Mouse (Mus musculus) limb, embryonic 14.5 days (tissue): ENCODE measurements around the gene Gm14548. TPM values are rescaled to one million over a fixed set of nuclear protein-coding genes. Genes with fewer than 3 reads are reported as not detected.
"Not testable (repeated sequence)": the region's sequence is repeated elsewhere in the genome, so short reads cannot be mapped to it uniquely, and the experiment has no call there.

Experiments used
- ATAC-seq: fragments of 200-750 bp; cut with Nextera tagmentation; 2 replicates; pipeline ENCODE4 v1.8.0; 2017; ENCODE audit warnings: low read depth, moderate number of reproducible peaks, moderate TSS enrichment; ENCODE audit not compliant: low FRiP score
- DNase-seq: peaks from one replicate; pipeline ENCODE4 v3.0.0-alpha.2; 2015; ENCODE audit warnings: low spot score
- H3K27ac ChIP-seq: fragments of 300-500 bp; sonication (generic); replicated peaks from 2 replicates; pipeline ENCODE4 v1.5.1; 2014; ENCODE audit warnings: low read depth, mild to moderate bottlenecking, low read length, moderate library complexity, mixed read lengths
- H3K27me3 ChIP-seq: fragments of 300-500 bp; sonication (generic); 2 replicates; pipeline ENCODE4 v1.6.1; 2014; ENCODE audit warnings: low read length, mixed read lengths; ENCODE audit not compliant: control insufficient read depth, insufficient read depth
- H3K36me3 ChIP-seq: fragments of 300-500 bp; sonication (generic); 2 replicates; pipeline ENCODE4 v1.6.1; 2014; ENCODE audit warnings: mild to moderate bottlenecking, low read length, moderate library complexity, mixed read lengths; ENCODE audit not compliant: control insufficient read depth, insufficient read depth
- H3K4me1 ChIP-seq: fragments of 300-500 bp; sonication (generic); 2 replicates; pipeline ENCODE4 v1.6.1; 2014; ENCODE audit warnings: antibody characterized with exemption, low read length, mixed read lengths; ENCODE audit not compliant: control insufficient read depth, insufficient read depth
- H3K4me2 ChIP-seq: fragments of 300-500 bp; sonication (generic); replicated peaks from 2 replicates; pipeline ENCODE4 v1.6.1; 2014; ENCODE audit warnings: low read depth, mild to moderate bottlenecking, low read length, moderate library complexity; ENCODE audit not compliant: severe bottlenecking
- H3K4me3 ChIP-seq: fragments of 300-500 bp; sonication (generic); replicated peaks from 2 replicates; pipeline ENCODE4 v1.5.1; 2014; ENCODE audit warnings: low read length
- H3K9ac ChIP-seq: fragments of 300-500 bp; sonication (generic); 2 replicates; pipeline ENCODE4 v1.6.1; 2014; ENCODE audit warnings: mild to moderate bottlenecking, low read depth, low read length, moderate library complexity; ENCODE audit not compliant: severe bottlenecking
- H3K9me3 ChIP-seq: fragments of 300-500 bp; sonication (generic); 2 replicates; pipeline ENCODE4 v1.6.1; 2016; ENCODE audit warnings: low read length; ENCODE audit not compliant: control insufficient read depth
- POLR2A ChIP-seq: fragments of 200-500 bp; IDR thresholded peaks from 2 replicates; pipeline ENCODE4 v1.8.0; 2012; ENCODE audit warnings: inconsistent platforms, mild to moderate bottlenecking, moderate library complexity, borderline replicate concordance; ENCODE audit not compliant: insufficient read depth, insufficient read length; ENCODE audit errors: extremely low read depth
- WGBS: fragments of 180-500 bp; shearing (Covaris S2); extraction: QIAGEN DNeasy Blood & Tissue Kit; methylation state at CpG from one replicate; pipeline ENCODE4 v1.1.7; 2014; 5-methylcytosine and 5-hydroxymethylcytosine counted together
- polyA plus RNA-seq, 2 experiments: library from polyadenylated mRNA; depleted of rRNA in 1 of 2; stranded (reverse) in 1 of 2; unstranded in 1 of 2; fragments of >200 nt; fragmentation: Nextera tagmentation in 1 of 2; extraction: Ambion mirVana in 1 of 2; gene quantifications; 2 replicates each; pipeline versions ENCODE4 v1.2.1 to v1.2.3; 2012 to 2014

Gene Gm14548
- polyA plus RNA-seq, 2 experiments: 0.05 to 0.23 TPM

GRCm38 (mm10) chr7:3903704-3904103, 5.8 kb upstream of the Gm14548 start:
- no peak overlapping the region for H3K4me2 ChIP-seq
- ATAC-seq (no peak), DNase-seq (no peak)
- H3K27ac ChIP-seq: no peak overlapping the region
- no peaks in the 10 kb centered on the region for H3K36me3 ChIP-seq
- no peaks in the 10 kb centered on the region for H3K27me3 ChIP-seq
- no peaks in the 10 kb centered on the region for H3K4me1 ChIP-seq
- H3K9ac ChIP-seq: no peak overlapping the region
- no peak for TF ChIP-seq POLR2A
- 23% methylated on average over 1 of the region's 1 CpGs for WGBS
- H3K4me3 ChIP-seq: no peak overlapping the region
- H3K9me3 ChIP-seq: no peaks in the 10 kb centered on the region

GRCm38 (mm10) chr7:3875032-3875431, 22.9 kb downstream of the Gm14548 start:
- not testable (repeated sequence) for H3K9ac ChIP-seq, H3K27me3 ChIP-seq, H3K36me3 ChIP-seq, DNase-seq, H3K4me1 ChIP-seq, H3K27ac ChIP-seq, H3K4me3 ChIP-seq, ATAC-seq, H3K4me2 ChIP-seq, H3K9me3 ChIP-seq
- WGBS: no CpG with 5 or more reads among the region's 1 CpGs

- H3K4me2 ChIP-seq, H3K4me1 ChIP-seq, H3K27ac ChIP-seq, H3K9me3 ChIP-seq, H3K9ac ChIP-seq, H3K4me3 ChIP-seq, ATAC-seq, H3K36me3 ChIP-seq, H3K27me3 ChIP-seq, DNase-seq: not testable (repeated sequence)
- no CpG with 5 or more reads among the region's 2 CpGs for WGBS
These were observed 53.0 kb downstream of the Gm14548 start, which contains the start of gene Pira2 for GRCm38 (mm10) chr7:3844951-3845350. Pira2 (minus strand) TSS chr7:3845051.

- not testable (repeated sequence) for H3K9me3 ChIP-seq, H3K27ac ChIP-seq, ATAC-seq, DNase-seq, H3K4me3 ChIP-seq, H3K9ac ChIP-seq, H3K27me3 ChIP-seq, H3K4me1 ChIP-seq, H3K4me2 ChIP-seq, H3K36me3 ChIP-seq
- WGBS: no CpG with 5 or more reads among the region's 1 CpGs
These were observed 60.1 kb downstream of the Gm14548 start for GRCm38 (mm10) chr7:3837854-3838253.

Other genes with a start within 250 kb of the Gm14548 start
- 6.0 and 10.5 TPM in 2 replicates for gene Leng1, start 232.3 kb downstream of the Gm14548 start, polyA plus RNA-seq (2012; rRNA removed)
- 12.6 and 14.6 TPM in 2 replicates for gene Leng1, start 232.3 kb downstream of the Gm14548 start, polyA plus RNA-seq (2014; fragmentation: Nextera tagmentation; extraction: Ambion mirVana)
- 20.2 and 21.0 TPM in 2 replicates for gene Tmc4, start 220.6 kb downstream of the Gm14548 start, polyA plus RNA-seq (2012; rRNA removed)
- 4.8 and 5.1 TPM in 2 replicates for gene Tmc4, start 220.6 kb downstream of the Gm14548 start, polyA plus RNA-seq (2014; fragmentation: Nextera tagmentation; extraction: Ambion mirVana)
- gene Tsen34, start 205.3 kb downstream of the Gm14548 start, polyA plus RNA-seq (2012; rRNA removed): 193 and 271 TPM in 2 replicates
- gene Tsen34, start 205.3 kb downstream of the Gm14548 start, polyA plus RNA-seq (2014; fragmentation: Nextera tagmentation; extraction: Ambion mirVana): 273 and 276 TPM in 2 replicates
- 73.9 and 98.7 TPM in 2 replicates for gene Mboat7, start 204.6 kb downstream of the Gm14548 start, polyA plus RNA-seq (2012; rRNA removed)
- 51.2 and 53.3 TPM in 2 replicates for gene Mboat7, start 204.6 kb downstream of the Gm14548 start, polyA plus RNA-seq (2014; fragmentation: Nextera tagmentation; extraction: Ambion mirVana)
- 2,914 and 3,913 TPM in 2 replicates for gene Rps9, start 194.1 kb downstream of the Gm14548 start, polyA plus RNA-seq (2012; rRNA removed)
- 1,650 and 1,670 TPM in 2 replicates for gene Rps9, start 194.1 kb downstream of the Gm14548 start, polyA plus RNA-seq (2014; fragmentation: Nextera tagmentation; extraction: Ambion mirVana)
- 1.0 and 1.4 TPM in 2 replicates for gene Pirb, start 177.7 kb downstream of the Gm14548 start, polyA plus RNA-seq (2012; rRNA removed)
- gene Pirb, start 177.7 kb downstream of the Gm14548 start, polyA plus RNA-seq (2014; fragmentation: Nextera tagmentation; extraction: Ambion mirVana): 1.0 and 1.6 TPM in 2 replicates
- not detected in 2 replicates for gene Gm15448, start 72.4 kb downstream of the Gm14548 start, polyA plus RNA-seq (2012; rRNA removed)
- gene Gm15448, start 72.4 kb downstream of the Gm14548 start, polyA plus RNA-seq (2014; fragmentation: Nextera tagmentation; extraction: Ambion mirVana): not detected in 2 replicates
- 0.09 and 0.22 TPM in 2 replicates for gene Pira2, start 53.1 kb downstream of the Gm14548 start, polyA plus RNA-seq (2012; rRNA removed)
- gene Pira2, start 53.1 kb downstream of the Gm14548 start, polyA plus RNA-seq (2014; fragmentation: Nextera tagmentation; extraction: Ambion mirVana): 0.12 and 0.32 TPM in 2 replicates
- gene Lilra6, start 17.4 kb upstream of the Gm14548 start, polyA plus RNA-seq (2012; rRNA removed): 0.09 and 0.27 TPM in 2 replicates
- gene Lilra6, start 17.4 kb upstream of the Gm14548 start, polyA plus RNA-seq (2014; fragmentation: Nextera tagmentation; extraction: Ambion mirVana): not detected in 2 replicates
- 0.40 and 0.59 TPM in 2 replicates for gene Lair1, start 165.1 kb upstream of the Gm14548 start, polyA plus RNA-seq (2012; rRNA removed)
- gene Lair1, start 165.1 kb upstream of the Gm14548 start, polyA plus RNA-seq (2014; fragmentation: Nextera tagmentation; extraction: Ambion mirVana): 0.91 and 1.2 TPM in 2 replicates
- gene Ttyh1, start 221.3 kb upstream of the Gm14548 start, polyA plus RNA-seq (2012; rRNA removed): 4.4 and 4.8 TPM in 2 replicates
- 1.9 and 2.6 TPM in 2 replicates for gene Ttyh1, start 221.3 kb upstream of the Gm14548 start, polyA plus RNA-seq (2014; fragmentation: Nextera tagmentation; extraction: Ambion mirVana)
- 365 and 505 TPM in 2 replicates for gene Leng8, start 238.9 kb upstream of the Gm14548 start, polyA plus RNA-seq (2012; rRNA removed)
- 45.8 and 53.6 TPM in 2 replicates for gene Leng8, start 238.9 kb upstream of the Gm14548 start, polyA plus RNA-seq (2014; fragmentation: Nextera tagmentation; extraction: Ambion mirVana)